Mouse (Mus musculus) embryonic facial prominence, embryonic 14.5 days (tissue): ENCODE data around the gene U2surp. TPM values are rescaled to one million over a fixed set of nuclear protein-coding genes. Genes with fewer than 3 reads are reported as not detected.

ENCODE experiments used
- ATAC-seq: fragments of 200-750 bp; cut with Nextera tagmentation; 2 replicates; pipeline ENCODE4 v1.8.0; 2017; ENCODE audit warnings: low read depth, moderate number of reproducible peaks, moderate TSS enrichment
- DNase-seq: peaks from one replicate; pipeline ENCODE4 v3.0.0-alpha.2; 2015; ENCODE audit warnings: low spot score
- H3K27ac ChIP-seq: fragments of 300-500 bp; sonication (generic); replicated peaks from 2 replicates; pipeline ENCODE4 v1.5.1; 2014; ENCODE audit warnings: low read depth, mild to moderate bottlenecking, low read length, moderate library complexity
- H3K27me3 ChIP-seq: fragments of 300-500 bp; sonication (generic); replicated peaks from 2 replicates; pipeline ENCODE4 v1.6.1; 2014; ENCODE audit warnings: low read length; ENCODE audit not compliant: control insufficient read depth, insufficient read depth
- H3K36me3 ChIP-seq: fragments of 300-500 bp; sonication (generic); 2 replicates; pipeline ENCODE4 v1.6.1; 2014; ENCODE audit warnings: low read length, mixed read lengths; ENCODE audit not compliant: control insufficient read depth, insufficient read depth
- H3K4me1 ChIP-seq: fragments of 300-500 bp; sonication (generic); 2 replicates; pipeline ENCODE4 v1.6.1; 2014; ENCODE audit warnings: antibody characterized with exemption, low read length; ENCODE audit not compliant: control insufficient read depth, insufficient read depth
- H3K4me2 ChIP-seq: fragments of 300-500 bp; sonication (generic); 2 replicates; pipeline ENCODE4 v1.6.1; 2014; ENCODE audit warnings: low read depth, mild to moderate bottlenecking, low read length, moderate library complexity, mixed read lengths
- H3K4me3 ChIP-seq: fragments of 300-500 bp; sonication (generic); 2 replicates; pipeline ENCODE4 v1.5.1; 2014; ENCODE audit warnings: low read depth, mild to moderate bottlenecking, low read length
- H3K9ac ChIP-seq: fragments of 300-500 bp; sonication (generic); 2 replicates; pipeline ENCODE4 v1.6.1; 2014; ENCODE audit warnings: low read depth, mild to moderate bottlenecking, low read length, moderate library complexity, mixed read lengths
- H3K9me3 ChIP-seq: fragments of 300-500 bp; sonication (generic); 2 replicates; pipeline ENCODE4 v1.6.1; 2016; ENCODE audit warnings: low read length; ENCODE audit not compliant: control insufficient read depth
- WGBS: fragments of 180-500 bp; shearing (Covaris S2); extraction: QIAGEN DNeasy Blood & Tissue Kit; methylation state at CpG from one replicate; pipeline ENCODE4 v1.1.7; 2014; 5-methylcytosine and 5-hydroxymethylcytosine counted together
- polyA plus RNA-seq: library from polyadenylated mRNA; unstranded; fragments of >200 nt; fragmentation: Nextera tagmentation; extraction: Ambion mirVana; gene quantifications from 2 replicates; pipeline ENCODE4 v1.2.1, GENCODE M21; 2014

Gene U2surp
- polyA plus RNA-seq, 1 experiment from 2014 or later: 97.0 TPM

DNA sequence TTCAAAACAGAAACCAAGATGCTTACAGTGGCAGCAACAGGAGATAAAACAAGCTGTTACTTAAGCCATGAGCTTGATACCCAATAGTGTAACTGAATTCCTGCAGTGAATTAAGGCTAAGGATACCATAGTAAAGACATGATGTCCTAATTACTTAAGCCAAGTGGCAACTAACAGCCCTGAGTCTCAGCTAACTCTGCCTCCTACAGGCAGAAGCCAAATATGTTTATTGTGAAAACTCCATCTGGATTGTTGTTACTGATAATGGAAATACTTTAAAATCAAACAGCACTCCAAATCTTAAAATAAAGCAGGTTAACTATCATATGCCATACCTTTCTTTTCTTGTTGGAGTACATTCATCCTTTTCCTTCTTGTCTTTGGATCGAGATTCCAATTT lies 47.8 kb downstream of the U2surp start:
- H3K4me3 ChIP-seq: no peak overlapping the region
- no peaks in the 10 kb centered on the region for H3K27me3 ChIP-seq
- H3K36me3 ChIP-seq: peaks cover 70% of the 10 kb centered on the region
- H3K27ac ChIP-seq: no peak overlapping the region
- WGBS: 98% methylated on average over 1 of the region's 1 CpGs
- DNase-seq (no peak), ATAC-seq (no peak)
- no peak overlapping the region for H3K4me2 ChIP-seq
- H3K9me3 ChIP-seq: no peaks in the 10 kb centered on the region
- no peak overlapping the region for H3K9ac ChIP-seq
- no peaks in the 10 kb centered on the region for H3K4me1 ChIP-seq

DNA sequence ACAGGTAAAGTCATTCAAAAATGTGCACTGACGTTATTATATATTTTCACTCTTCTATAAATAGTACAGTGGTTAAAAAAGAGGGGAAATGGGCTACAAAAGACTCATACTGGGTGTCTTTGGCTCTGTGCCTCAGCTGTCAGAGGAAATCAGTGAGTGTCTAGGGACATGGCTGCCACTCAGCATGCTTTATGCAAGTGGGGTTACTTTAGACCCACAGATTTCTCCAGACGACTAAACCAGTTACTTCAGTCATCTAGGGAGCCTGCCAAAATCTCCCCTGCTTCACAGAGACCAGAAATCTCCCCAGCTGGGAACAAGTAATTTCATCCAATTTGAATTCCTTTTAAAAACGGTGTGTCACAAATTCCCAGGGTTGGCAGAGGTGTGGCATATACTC lies 59.9 kb downstream of the U2surp start:
- peaks cover 12% of the 10 kb centered on the region for H3K36me3 ChIP-seq
- H3K27ac ChIP-seq: no peak overlapping the region
- H3K4me3 ChIP-seq: no peak overlapping the region
- DNase-seq (peak; percentile 53), ATAC-seq (0 out of 2 replicates have a peak, but pooled peaks have one; percentile 51)
- H3K4me2 ChIP-seq: no peak overlapping the region
- H3K4me1 ChIP-seq: no peaks in the 10 kb centered on the region; the same call in 1 of the 2 replicates
- H3K9me3 ChIP-seq: no peaks in the 10 kb centered on the region
- 22% methylated on average over 3 of the region's 3 CpGs for WGBS
- H3K9ac ChIP-seq: no peak overlapping the region
- H3K27me3 ChIP-seq: no peaks in the 10 kb centered on the region

DNA sequence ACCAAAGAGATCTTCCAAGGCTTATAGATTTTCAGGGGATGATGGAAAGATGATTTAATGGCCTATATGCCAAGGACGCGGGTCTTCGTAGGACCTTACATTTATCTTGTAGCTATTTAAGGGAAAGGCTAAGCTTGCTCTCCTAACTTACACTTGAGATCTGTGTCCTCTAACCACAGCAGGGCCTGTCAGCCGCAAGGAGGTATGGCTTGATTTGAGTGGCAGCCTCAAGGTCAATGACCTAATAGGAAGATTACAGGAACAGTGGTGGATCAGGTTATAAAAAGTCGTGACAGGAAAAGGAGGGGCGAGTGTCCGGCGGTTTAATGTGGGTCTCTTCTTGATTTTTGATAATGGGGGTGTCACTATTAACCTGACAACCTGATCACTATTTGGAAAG lies 61.2 kb downstream of the U2surp start:
- Histone ChIP-seq H3K27me3 (no peaks in the 10 kb centered on the region), H3K4me1 (no peaks in the 10 kb centered on the region; the same call in 1 of the 2 replicates), H3K4me3 (no peak overlapping the region), H3K36me3 (no peaks in the 10 kb centered on the region), H3K4me2 (no peak overlapping the region), H3K27ac (no peak overlapping the region), H3K9ac (no peak overlapping the region), H3K9me3 (no peaks in the 10 kb centered on the region)
- WGBS: 95% methylated on average over 8 of the region's 8 CpGs
- DNase-seq: no peak
- ATAC-seq: no peak

DNA sequence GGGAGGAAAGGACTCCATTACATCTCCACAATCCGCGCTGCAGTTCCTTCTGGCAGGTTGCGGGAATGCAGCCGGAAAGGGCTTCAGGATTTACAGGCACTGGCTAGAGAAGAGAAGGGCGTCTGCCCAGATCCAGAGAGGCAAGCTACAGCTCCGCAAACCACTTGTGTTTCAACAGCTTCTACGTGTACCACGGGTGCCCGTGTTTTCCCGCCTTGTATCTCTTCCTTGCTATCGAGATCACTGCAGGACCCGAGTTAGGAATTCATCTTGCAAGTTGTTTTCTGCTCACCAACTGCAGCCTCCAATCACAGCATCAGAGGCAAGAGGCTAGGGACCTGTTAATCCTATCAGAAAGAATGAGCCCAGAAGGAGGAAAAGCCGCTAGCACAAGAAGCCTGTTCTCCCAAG lies 69.5 kb downstream of the U2surp start:
- Histone ChIP-seq H3K4me2 (peak overlapping the region; percentile 52), H3K27me3 (no peaks in the 10 kb centered on the region), H3K9ac (0 out of 2 replicates have a peak overlapping the region, but pooled peaks have one; percentile 28), H3K36me3 (no peaks in the 10 kb centered on the region), H3K4me1 (peaks cover 7% of the 10 kb centered on the region; the same call in 1 of the 2 replicates), H3K4me3 (peak overlapping the region; percentile 27; the same call in 1 of the 2 replicates), H3K9me3 (no peaks in the 10 kb centered on the region), H3K27ac (no peak overlapping the region)
- ATAC-seq (peak; percentile 83), DNase-seq (peak; percentile 48)
- 3% methylated on average over 13 of the region's 13 CpGs for WGBS

DNA sequence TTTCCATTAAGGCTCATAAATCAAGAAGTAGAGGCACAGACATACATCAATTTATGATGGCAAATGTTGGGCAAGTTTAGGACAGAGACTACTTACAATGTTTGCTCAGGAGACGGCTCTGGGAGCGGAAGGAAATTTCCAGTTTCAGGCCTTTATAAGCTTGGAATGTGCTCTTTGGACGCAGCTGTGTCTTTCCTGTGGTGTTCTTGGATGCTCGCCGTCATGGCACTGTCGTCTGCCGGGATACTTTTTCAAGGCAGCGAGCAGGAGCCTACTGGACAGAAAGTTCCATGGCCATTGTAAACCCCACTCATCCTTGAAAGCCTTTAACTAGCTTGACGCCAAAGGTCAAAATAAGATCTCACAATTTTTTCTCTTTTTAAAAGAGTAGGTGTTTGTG lies 73.9 kb downstream of the U2surp start:
- 80% methylated on average over 9 of the region's 9 CpGs for WGBS
- no peak overlapping the region for H3K27ac ChIP-seq

GRCm38 (mm10) chr9:95436294-95436613 lies 75.5 kb downstream of the U2surp start:
- no peaks in the 10 kb centered on the region for H3K36me3 ChIP-seq
- 70% methylated on average over 4 of the region's 4 CpGs for WGBS
- H3K4me1 ChIP-seq: no peaks in the 10 kb centered on the region
- DNase-seq (no peak), ATAC-seq (no peak)
- H3K4me2 ChIP-seq: no peak overlapping the region
- no peaks in the 10 kb centered on the region for H3K9me3 ChIP-seq
- H3K4me3 ChIP-seq: no peak overlapping the region
- H3K27ac ChIP-seq: no peak overlapping the region
- H3K27me3 ChIP-seq: no peaks in the 10 kb centered on the region
- no peak overlapping the region for H3K9ac ChIP-seq

More for the DNA sequence above, 73.9 kb downstream of the U2surp start:
- Histone ChIP-seq H3K9ac (no peak overlapping the region), H3K36me3 (no peaks in the 10 kb centered on the region), H3K4me2 (no peak overlapping the region), H3K9me3 (no peaks in the 10 kb centered on the region), H3K27me3 (no peaks in the 10 kb centered on the region), H3K4me3 (no peak overlapping the region), H3K4me1 (peaks cover 7% of the 10 kb centered on the region; the same call in 1 of the 2 replicates)
- ATAC-seq (no peak), DNase-seq (no peak)

DNA sequence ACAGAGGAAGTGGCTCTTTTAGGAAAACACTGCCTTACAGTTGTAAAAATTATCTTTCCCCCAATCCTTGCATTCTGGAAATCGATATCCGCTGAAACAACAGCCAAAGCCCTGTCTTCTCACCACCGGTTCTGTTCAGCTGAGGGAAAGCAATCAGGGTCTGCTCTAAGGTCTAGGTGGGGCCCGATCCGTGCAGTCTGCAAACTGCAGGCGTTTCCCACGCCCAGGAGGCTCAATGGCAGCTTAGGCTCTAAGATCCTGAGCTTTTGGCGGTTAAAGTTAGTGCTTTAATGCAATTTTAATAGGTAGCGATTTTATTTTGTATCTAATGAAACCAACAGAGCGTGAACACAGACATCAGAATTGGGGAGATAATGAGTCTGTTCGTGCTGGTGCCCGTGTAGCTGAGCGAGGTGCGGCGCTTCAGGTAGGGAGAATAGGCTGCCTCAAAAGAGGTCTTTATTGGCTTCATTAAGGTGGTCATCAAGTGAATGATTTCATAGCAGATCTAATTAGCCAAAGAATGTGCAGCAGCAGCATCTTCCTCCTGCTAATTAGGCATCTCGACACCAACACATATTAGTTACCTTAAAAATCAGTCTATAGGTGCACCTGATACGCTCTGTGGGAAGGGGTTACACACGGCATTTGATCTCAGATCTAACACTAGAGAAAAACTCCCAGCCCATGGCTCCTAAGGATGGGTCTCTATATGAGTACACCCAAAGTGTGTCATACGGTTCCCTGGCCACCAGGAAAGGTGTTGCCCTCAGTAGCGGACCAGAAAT lies 76.1 kb downstream of the U2surp start:
- no peak for DNase-seq
- Histone ChIP-seq H3K9ac (no peak overlapping the region), H3K9me3 (no peaks in the 10 kb centered on the region), H3K4me3 (no peak overlapping the region), H3K36me3 (no peaks in the 10 kb centered on the region), H3K27me3 (no peaks in the 10 kb centered on the region), H3K4me2 (no peak overlapping the region), H3K4me1 (no peaks in the 10 kb centered on the region), H3K27ac (no peak overlapping the region)
- no peak for ATAC-seq
- 75% methylated on average over 20 of the region's 20 CpGs for WGBS

DNA sequence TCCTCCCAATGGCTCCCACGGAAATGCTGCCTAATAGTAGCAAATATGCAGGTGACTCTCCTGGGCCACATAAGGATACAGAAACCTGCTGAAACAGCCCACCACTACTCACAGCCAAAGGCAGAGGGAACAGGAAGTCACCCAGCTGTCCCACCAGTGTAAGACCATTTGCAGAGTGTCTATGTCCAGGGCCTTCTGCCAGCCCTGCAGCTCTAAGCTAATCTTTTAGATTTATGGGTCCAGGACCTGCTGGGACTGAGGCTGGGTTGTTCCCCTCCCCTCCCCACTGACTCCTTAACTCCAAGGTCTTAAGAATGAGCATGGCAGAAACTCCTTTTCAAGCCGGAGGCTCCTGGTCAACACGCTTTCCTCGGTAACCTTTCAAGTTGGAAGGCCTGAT lies 83.5 kb downstream of the U2surp start:
- DNase-seq: no peak
- Histone ChIP-seq H3K27me3 (no peaks in the 10 kb centered on the region), H3K4me2 (no peak overlapping the region), H3K36me3 (no peaks in the 10 kb centered on the region), H3K4me3 (no peak overlapping the region), H3K9me3 (0 out of 2 replicates have a peak, but pooled peaks cover 3% of the 10 kb centered on the region), H3K27ac (no peak overlapping the region), H3K9ac (no peak overlapping the region), H3K4me1 (no peaks in the 10 kb centered on the region)
- 88% methylated on average over 4 of the region's 4 CpGs for WGBS
- ATAC-seq: no peak

DNA sequence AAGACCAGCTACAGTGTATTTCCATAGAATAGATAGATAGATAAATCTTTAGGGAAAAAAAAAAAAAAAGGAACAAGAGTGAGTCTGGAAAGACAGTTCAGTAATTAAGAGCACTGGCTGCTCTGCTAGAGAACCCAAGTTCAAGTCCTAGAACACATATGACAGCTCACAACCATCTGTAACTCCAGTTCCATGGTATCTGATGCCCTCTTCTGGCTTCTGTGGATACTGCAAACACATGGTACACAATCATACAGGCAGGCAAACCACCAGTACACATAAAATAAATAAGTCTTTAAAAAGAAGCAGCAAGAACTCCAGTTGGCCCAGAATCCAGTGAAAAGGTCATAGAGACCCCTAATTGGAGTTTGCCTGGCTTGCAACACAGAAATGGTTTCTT lies 97.9 kb downstream of the U2surp start:
- no peak overlapping the region for H3K27ac ChIP-seq
- H3K4me3 ChIP-seq: no peak overlapping the region
- DNase-seq (no peak), ATAC-seq (no peak)
- no peaks in the 10 kb centered on the region for H3K27me3 ChIP-seq
- no peaks in the 10 kb centered on the region for H3K9me3 ChIP-seq
- no peaks in the 10 kb centered on the region for H3K4me1 ChIP-seq
- H3K9ac ChIP-seq: no peak overlapping the region
- no peaks in the 10 kb centered on the region for H3K36me3 ChIP-seq
- no peak overlapping the region for H3K4me2 ChIP-seq
